Mouse (Mus musculus): ENCODE data around the gene Itgb7.

GRCm38 (mm10) chr15:102278726-102279091 is 47.0 kb upstream of the Itgb7 start:
- TF ChIP-seq POLR2A (IDR thresholded peaks at IDR 0.05; ENCODE audit: borderline replicate concordance, extremely low read depth, insufficient read depth, insufficient read length, poor library complexity, severe bottlenecking) (no peak), CTCF (IDR thresholded peaks at IDR 0.05; ENCODE audit: borderline replicate concordance, extremely low read depth, insufficient read depth, insufficient read length) (no peak)
